Mouse (Mus musculus) cerebellum, adult 8-10 months (tissue): Measurements from ENCODE around the gene Slc6a13.

ENCODE experiments used
- DNase-seq: peaks from one replicate; pipeline ENCODE4 v3.0.0; 2022

Slc6a13 gene

DNA sequence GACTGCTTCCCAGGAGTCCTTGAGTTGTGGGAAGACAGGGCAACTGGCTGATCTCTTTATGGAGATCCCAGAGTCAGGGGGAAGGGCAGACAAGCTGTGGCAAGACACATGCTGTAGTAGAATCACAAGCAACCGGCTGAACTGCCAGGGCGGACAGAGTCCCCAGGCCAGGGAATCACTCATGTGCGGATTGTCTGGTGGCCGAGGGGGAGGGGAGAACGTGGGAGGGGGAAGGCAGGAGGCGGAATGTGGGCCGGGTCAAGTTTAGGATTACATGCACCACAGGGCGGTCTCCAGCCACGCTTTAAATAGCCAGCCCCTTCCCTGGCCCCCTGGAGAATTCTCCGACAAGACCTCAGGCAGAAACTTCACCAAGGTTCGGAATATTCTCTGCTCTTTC, at the start of gene Slc6a13:
Gene Slc6a13 (plus strand): TSS at position 274 of the 400 bp plus-strand sequence.
- DNase-seq, result no peak

DNA sequence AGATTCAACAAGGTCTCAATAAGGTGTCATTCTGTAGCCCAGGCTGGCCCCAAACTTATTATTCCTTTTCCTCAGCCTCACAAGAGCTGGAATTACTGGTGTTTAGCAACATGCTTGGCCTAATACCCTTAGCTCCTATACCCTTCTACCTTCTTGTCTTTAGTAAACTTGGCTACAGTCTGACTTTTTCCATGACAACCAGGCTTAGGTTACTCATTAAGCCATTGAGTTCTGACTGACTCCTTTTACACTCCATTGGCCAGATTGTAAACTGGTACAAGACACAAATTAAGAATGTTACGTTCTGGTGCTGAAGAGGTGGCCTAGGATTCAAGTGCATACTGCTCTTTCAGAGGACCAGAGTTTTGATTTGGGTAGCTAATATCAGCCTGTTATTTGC, 49.6 kb upstream of the Slc6a13 start:
- no peak for DNase-seq

DNA sequence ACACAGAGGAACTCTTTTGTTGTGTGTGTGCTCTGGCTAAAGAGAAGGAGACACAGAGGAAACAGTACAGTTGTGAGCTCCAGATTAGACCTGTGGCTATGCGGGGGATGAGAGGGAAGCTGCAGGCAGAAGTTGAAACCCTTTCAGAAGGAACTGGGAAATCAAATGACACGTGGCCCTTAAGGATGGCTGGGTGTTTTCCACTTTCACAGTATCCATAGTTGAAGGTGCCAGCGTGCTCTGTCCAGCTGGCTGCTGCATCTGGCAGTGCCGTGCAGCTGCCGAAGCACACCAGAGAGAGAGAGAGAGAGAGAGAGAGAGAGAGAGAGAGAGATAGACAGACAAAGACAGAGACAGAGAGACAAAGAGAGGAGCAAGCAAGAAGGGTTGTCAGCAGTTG, 48.8 kb upstream of the Slc6a13 start:
- DNase-seq, result no peak

DNA sequence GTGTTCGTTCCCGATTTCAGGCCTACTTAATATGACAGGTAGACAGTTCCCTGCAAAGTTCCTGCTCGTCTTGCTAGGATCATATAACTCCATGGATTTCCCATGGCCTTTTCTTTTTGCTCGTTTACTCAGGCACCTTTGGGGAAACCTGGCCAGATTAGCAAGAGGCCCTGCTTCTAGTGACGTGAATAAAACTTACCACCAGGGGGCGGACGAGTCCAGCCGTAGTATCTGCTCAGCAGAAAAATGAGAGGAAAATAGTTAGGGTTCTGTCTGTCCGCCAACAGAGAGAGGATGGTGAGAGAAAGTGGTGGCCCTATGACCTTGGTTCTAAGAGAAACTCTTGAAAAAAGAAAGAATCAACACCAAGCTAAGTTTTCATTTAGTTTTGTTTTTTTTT, 39.5 kb upstream of the Slc6a13 start:
- DNase-seq, result peak; percentile 65

DNA sequence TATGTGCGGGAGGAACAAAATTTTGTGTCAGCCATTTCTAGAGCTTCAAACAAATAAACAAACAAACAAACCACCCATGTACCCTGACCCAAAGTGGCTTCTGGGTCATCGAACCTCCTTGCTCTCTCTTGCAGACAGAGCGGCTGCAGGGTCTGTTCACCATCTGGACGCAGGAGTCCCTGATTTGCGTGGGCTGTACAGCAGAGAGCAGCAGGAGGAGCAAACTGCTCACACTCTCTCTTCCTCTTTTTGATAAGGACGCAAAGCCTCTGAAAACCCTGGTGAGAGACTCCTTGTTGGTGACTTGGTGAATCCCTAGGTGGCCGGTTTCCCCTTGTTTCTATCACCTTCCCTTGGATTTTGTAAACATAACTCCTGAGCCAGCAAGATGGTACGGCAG, 38.8 kb upstream of the Slc6a13 start:
- no peak for DNase-seq

DNA sequence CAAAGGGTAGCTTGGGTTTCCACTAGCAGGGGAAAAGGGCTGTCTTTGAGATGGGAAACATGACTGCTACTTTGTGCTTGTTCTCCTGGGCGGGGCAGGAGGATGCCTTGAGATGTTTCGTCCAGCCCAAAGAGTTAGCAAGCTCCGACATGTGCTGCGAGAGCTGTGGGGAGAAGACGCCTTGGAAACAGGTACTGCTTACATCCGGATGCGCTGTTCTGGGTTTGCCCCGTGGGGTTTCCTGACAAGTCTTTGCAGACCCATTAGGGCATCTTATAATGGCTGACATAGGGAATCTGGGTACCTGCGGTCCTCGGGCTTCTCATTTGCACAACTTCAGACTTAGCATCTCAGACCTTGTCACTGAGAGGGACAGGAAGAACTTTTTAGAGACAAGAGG, 38.0 kb upstream of the Slc6a13 start:
- DNase-seq, result no peak

DNA sequence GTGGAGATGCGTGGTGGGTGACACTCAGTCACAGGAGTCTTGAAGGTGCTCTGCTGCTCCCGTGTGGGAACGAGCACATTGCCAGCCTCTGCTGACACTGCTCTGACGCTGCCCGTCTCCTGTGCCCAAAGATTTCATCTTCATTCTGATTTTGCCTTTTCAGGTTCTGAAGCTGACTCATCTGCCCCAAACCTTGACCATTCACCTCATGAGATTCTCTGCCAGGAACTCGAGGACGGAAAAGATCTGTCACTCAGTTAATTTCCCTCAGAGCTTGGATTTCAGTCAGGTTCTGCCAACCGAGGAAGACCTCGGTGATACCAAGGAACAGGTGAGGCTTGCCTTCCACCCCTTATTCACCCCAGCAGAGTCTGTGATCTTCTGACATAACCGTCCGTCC, 37.5 kb upstream of the Slc6a13 start:
- no peak for DNase-seq

DNA sequence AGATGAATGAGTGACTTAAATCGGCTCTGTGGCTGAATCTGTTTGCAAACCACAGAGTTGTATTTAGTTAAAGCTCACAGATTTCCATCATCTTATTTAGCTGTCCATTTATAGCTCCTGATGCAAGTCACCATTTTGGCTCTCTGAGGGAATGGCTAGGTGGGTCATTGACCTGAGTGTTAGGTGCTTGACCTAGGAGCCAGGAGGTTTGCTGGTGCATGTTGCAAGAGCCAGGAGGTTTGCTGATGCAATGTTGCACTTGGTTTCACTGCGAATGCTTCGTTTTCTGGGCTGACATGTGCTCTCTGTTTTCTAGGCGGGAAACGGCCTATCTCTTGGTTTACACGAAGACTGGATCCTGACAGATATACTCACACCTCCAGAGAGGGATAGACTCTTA, 29.9 kb upstream of the Slc6a13 start:
- no peak for DNase-seq

DNA sequence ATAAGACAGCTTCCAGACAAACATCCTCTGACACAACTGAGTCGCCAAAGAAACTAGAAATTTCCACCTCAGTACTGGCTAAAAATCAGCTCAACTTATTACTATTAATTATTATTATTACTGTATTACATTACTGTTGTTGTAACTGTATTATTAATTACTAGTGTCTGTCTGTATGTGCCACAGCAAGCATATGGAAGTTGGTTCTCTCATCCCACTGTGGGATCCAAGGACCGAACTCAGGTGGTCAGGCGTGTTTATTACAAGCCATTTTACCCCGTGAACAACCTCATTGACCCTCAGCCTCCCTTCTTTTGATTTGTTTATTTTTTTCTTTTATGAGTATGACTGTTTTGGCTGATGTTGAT, 28.3 kb upstream of the Slc6a13 start:
- no peak for DNase-seq

DNA sequence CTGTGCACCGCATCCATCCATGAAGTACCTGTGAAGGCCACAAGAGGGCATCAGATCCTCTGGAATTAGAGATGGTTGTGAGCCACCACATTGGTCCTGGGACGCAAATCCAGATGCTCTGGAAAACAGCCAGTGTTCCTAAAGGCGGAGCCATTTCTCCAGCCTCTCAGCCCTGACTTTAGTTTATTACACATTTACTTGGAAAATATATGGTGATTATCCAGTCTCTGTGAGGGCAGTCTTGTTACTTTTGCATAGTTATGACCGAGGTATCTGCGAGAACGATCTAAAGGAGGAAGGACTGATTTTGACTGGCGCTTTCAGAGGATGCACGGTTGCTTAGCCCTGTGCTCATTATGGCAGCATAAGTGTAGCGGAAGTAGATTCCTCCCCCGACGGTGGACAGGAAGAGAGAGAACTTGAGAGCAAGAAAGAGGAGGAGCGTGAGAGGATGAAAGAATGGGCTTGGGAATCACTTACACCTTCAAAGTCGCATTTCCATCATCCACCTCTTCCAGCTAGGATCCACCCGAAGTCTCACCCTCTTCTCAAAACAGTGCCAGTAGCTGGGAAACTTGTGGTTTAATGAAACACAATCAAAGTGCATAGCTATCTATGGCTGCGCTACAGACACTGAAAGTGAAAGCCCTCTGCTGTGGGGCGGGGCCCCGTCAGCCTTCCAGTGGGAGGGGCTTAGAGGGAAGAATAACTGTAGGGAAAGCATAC, 27.8 kb upstream of the Slc6a13 start:
- peak; percentile 61 for DNase-seq

DNA sequence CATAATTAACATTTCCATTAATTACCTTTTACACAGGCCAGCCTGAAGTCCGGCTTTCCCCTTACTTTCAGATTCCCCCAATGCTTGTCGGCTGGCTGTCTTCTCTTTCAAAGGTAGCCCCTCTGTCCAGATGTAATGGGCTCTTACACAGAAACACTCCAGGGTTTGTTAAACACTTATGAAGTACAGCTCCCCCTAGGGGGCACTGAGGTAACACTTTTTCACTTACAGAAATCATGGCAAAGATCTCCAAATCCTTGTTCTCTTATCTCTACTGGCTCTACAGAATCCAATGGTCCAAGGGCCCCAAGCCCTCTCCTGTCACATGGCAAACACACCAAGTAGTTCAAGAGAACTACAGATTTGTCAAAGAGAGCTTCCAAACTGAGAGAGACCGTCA, 25.7 kb upstream of the Slc6a13 start:
- no peak for DNase-seq

DNA sequence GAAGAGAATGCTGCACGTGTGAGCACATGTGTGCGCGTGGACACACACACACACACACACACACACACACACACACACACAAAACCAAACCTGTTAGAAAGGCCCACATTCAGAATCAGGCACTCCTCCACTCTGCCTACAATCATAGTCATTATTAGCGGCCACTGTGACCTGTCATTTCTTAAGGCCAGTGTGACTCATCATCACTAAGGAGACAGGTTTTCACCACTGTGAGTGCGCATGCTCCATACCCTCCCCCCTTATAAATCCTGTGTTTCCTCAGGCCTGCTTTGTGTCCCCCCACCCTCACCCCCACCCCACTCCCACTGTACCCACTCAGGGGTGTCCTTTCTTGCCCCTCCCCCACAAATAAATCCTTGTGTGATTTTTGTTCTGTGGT, 15.9 kb upstream of the Slc6a13 start:
- DNase-seq, result no peak

DNA sequence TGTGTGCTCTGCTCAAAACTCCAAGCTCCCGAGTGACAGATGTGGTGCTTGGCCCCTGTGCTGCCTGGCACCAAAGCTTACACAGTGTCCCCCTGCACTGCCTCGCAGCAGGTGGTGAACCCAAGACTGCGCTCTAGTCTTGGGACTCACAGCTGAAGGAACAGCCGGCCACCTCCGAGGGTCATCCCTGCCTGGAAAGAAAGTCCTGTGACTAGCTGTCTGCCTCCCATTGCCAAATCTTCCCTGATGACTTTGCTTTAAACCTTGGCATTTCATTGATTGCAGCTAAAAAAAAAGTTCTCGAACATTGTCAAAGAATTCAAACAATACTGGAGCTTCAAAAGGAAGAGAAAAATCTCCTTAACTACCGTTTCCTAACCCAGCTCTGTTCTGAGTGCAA, 710 bp upstream of the Slc6a13 start:
- DNase-seq, result no peak

DNA sequence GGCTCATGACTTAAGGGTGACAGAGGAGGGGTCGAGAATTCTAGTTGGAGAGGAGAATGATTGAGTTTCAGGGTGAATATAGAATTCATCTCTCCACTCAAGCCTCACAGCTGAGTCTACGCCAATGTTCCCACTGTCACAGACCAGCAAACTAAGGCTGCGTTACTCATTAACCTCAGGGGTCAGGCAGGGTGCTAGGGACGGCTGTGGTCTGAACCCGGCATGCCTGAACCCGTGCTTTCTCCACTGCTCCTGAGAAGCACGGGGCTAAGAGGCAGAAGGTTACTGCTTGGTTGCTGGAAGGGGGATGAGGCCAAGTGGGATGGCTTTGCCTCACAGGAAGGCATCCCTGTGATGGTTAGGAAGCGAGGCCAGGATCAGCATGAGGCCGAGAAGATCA, 477 bp downstream of the Slc6a13 start:
- DNase-seq, result no peak

DNA sequence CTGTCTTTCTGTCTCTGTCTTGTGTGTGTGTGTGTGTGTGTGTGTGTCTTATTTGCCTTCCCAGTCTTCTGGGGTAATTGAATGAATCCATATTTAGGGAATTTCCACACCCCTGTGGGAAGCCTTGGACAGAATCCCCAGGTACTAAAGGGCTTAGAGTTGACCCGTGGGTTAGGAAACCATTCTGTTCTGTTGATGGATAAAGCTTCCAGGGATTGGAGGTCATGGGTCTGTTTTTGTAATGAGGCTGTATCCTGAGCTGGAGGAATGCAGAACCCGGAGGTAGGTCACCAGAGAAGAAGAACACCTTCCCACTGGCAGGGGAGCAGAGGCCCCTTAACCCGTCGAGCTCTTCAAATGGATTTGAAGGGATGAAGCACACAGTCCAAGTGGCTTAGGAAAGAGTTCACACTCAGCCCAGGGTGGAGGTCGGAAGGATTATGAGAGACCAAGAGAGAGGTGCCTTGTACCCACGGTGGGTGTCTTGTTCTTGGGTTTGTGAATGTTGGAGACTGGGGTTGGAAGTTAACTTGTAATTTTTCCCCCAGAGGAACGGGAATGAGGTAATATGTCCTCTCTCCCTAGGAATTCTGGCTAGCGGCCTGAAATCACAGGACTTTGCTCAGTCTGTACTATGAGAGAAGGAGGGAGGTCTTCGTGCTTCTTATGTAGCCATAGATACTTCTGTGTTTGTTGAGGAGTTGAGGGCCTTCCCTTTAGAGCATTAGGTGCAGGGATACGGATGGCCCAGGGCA, 3.6 kb downstream of the Slc6a13 start:
- DNase-seq, result no peak

DNA sequence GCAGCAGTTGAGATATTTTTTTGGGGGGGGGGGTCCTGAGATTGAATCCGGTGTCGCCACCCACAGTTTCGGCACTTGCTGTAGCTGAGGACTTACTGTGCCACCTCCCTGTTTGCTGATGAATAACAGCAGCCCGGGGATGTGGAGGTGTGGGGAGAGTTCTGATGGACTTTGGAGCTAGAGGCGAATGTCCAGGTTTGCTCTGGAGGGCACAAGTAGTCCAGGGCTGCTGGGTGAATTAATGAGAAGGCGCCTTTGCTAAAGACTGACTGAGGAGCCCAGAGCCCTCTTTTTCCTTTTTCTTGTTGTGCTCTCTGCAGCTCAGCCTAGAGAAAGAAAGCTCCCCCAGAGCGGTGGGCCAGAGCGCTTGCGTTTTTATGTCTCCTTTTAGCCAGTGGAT, 4.6 kb downstream of the Slc6a13 start:
- no peak for DNase-seq

DNA sequence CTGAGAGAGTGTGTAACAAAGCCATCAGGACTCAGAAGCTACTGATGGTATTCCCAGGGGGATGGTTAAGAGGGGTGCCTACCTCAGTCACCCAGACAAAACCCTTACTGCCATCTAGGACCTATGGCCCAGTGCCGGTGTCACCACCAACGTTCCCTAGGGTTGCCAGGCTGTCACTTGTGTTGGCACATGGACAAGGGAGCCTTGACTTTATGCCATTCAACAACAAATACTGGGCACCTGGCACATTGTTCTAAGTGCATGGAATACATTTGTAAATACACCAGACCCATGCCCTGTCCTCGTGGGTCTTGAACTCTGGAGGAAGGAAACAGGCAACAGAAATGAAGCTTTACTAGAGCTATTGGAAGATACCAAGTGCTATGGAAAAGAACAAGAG, 5.5 kb downstream of the Slc6a13 start:
- DNase-seq, result no peak

DNA sequence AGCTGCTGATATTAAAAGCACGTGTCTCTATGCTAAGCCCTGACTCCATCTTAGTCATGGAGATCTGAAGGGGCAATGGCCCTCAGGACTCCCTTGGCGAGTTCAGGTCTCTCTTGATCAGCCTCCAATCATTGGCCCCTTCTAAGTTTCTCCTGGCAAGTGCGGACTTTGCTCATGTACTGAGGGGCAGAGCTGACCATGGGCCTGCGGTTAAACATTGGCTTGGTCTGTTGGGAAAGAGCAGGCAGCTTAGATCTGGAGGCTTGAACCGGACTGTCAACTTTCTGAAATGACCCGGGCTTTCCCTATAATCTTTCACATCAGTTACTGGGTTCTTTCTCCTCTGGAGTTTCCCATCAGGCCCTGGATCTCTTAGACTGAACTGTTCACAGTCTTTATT, 11.0 kb downstream of the Slc6a13 start:
- no peak for DNase-seq

DNA sequence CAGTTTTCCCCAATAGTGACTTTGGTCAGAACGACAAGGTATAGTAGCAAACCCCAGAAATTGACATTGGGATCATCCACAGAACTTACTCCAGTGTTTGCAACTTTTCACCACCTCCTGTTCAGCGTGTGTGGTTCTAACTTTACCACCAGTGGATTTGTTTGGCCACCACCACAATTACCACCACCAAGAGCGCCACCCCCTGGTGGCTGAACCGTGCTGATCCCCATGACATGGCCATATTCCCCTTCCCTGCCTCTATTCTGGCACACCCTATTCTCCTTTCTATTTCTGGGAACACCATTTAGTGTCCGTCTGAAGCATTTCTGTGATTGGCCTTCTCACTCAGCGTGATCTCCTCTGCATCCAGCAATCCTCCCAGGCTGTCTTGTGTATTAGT, 19.1 kb downstream of the Slc6a13 start:
- no peak for DNase-seq

DNA sequence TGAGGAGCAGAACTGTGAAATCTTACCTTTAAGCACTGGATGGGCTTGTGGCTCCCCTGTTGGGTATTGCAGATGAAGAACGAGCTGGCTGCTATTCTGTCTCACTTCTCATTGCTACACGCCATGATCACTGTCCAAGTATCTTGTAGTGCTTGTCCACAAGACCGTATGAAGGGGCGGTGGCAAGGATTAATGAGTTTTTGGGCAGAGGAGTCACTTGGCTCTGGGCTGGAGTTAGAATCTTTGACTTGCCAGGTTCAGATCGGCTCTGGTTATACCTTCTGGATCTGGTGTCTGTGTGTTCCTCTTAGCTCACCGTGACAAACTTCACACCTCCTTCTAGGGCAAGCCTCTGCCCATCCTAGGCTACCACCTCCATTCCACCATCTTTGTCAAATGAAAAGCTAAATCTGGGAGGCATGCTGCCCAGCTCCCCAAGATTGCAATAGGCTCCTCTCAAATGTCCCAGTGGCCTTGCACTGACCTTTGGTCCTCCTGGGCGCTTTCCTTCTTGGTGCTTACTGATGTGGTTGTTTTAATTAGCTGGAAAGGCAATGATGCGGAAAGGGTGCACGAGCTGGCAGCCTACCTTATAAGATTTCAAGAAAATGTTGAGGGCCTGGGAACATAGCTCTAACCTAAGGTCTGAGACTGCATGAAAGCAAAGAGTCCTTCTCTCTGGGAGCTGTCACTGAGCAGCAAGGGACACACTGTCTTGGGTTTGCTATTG, 22.5 kb downstream of the Slc6a13 start:
- DNase-seq, result no peak

DNA sequence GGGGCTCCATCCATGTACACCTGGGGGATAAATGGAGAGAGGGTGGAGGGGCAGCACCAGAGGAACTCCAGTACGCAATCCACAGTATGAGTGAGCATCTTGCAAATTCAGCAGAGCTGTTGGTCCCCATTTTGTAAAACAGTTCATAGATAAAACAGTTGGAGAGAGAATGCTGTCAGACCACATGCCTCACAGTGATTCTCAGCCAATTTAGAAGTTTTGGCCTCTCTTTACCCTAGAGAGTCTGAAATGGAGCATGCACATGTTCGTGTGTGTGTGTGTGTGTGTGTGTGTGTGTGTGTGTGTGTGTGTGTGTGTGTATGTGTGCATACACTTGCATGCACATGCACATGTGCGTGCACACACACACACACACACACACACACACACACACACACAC, 25.3 kb downstream of the Slc6a13 start:
- no peak for DNase-seq

DNA sequence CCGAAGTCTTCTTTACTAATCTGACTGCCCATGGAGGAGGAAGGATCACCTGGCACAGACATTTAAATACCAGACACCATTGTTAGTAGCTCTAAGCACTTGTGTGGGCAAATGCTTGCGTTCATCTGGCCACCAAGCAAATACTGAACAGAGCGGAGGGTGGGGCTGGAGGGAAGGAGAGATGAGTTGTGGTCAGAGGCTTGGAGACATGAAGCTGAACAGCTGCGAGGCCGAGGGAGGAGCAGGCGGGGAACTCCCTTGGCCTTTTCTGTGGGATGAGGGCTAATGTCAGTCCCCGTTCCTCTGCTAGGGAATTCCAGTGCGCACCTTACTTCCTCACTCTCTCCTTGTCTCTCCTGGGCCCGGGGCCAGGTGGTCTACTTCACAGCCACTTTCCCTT, 25.7 kb downstream of the Slc6a13 start:
- DNase-seq, result no peak

DNA sequence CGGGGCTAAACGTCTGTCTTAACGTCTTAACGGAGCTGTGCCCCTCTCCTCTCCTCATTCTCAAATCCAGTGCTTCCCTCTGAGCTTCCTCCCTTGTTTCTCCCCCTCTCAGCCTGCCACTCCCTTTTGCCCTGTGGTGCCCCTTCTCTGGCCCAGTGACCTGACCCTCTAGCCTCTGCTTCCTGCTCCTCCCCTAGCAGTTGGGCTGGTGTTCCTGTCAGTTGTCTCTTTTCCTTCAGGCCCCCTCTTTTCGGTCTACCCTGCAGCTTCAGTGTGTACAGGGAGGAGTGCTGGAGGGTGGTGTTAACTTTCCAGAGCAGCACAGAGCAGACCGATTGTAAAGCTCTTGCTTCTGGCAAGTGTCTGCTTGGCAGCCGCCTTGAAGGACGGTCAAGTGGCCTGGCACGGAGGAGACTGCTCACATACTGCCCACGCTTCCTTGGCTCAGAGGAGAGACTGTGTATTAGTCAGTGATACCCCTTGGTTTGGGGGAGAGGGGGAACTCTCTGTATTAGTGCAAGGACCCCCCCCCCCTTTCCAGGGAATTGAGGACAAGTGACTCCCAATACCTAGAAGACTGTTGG, 26.6 kb downstream of the Slc6a13 start:
- DNase-seq, result no peak

DNA sequence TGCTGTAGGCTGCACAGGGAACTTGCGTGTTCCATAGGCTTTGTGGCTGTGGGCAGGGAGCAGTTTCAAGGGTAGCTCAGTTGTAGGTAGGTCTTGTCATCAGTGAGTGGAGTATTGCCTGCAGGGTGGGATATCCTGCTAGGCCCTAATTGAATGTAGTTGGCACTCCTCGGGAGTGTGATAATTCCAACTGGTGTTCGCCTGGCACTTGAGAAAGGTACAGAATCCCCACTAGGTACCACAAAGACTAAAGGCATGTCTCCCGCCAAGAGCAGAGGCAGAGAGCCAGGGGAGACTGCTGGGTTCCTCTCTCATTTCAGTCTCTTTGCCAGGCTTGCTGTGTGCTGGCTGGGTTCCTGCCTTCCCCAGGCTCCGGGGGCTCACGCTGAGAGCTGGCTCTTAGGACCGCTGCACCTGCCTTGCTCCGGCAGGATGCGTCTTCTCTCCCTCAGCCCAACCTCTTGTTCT, 28.4 kb downstream of the Slc6a13 start:
- peak; percentile 77 for DNase-seq
